Mouse (Mus musculus): ENCODE measurements around the gene Sos1.

- TF ChIP-seq CTCF (IDR thresholded peaks at IDR 0.05; ENCODE audit: low read depth, low read length) (no peak), GATA1 (IDR thresholded peaks at IDR 0.05; ENCODE audit: borderline replicate concordance, low read length) (no peak), TAL1 (conservative IDR thresholded peaks at IDR 0.05; ENCODE audit: low read depth, low read length) (no peak), GATA2 (IDR thresholded peaks at IDR 0.05; ENCODE audit: borderline replicate concordance, low read depth, low read length) (no peak)
Observed at GRCm38 (mm10) chr17:80427966-80428365, 52.3 kb downstream of the Sos1 start.

All from G1E (cell line).